ENCODE assay signal across 8 mouse cellular contexts in the genomic region with DNA sequence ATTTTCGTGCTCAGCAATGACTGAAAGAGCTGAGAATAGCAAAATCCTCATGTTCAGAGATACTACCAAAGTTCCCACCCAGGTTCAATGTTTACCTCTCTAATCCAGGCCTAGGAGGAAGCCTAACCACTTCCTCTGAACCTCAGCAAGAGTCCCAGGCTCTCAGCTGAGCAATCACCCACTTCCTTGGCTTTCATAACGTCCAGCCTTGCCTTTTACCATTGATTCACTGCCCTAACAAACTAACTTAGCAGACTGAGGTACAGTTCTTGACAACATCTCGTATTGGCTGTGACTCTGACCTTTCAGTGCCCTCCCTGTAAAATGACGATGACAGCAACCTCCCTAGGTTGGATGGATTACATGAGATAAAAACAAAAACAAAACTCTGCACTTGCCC. TPM values are rescaled to one million over a fixed set of nuclear protein-coding genes. Genes with fewer than 3 reads are reported as not detected.
A peak's percentile ranks its signal among the peaks of the same experiment; 100 is the strongest.
DNase-seq lines count a peak whose midpoint lies in the region; ATAC-seq and TF ChIP-seq lines count a peak whose summit lies in the region.

No protein-coding gene starts in this region.

- H3K4me2 ChIP-seq in forebrain, postnatal 0 days (ENCODE audit: low read depth): peak overlapping the region; percentile 73
- H3K4me2 ChIP-seq in liver, postnatal 0 days (ENCODE audit: low read depth, low read length): peak overlapping the region; percentile 97
- peak overlapping the region; percentile 66 for H3K4me2 ChIP-seq in stomach, postnatal 0 days (replicated peaks; ENCODE audit: low read depth)

- TF ChIP-seq CTCF in gastrocnemius, adult 2 months (IDR thresholded peaks at IDR 0.05): no peak
- TF ChIP-seq CTCF in forebrain, postnatal 0 days (IDR thresholded peaks at IDR 0.05; ENCODE audit: low read depth): no peak
- no peak for TF ChIP-seq CTCF in liver, postnatal 0 days (IDR thresholded peaks at IDR 0.05; ENCODE audit: low read depth)
- TF ChIP-seq CTCF in stomach, postnatal 0 days (IDR thresholded peaks at IDR 0.05; ENCODE audit: low read depth): no peak

- H3K36me3 ChIP-seq in forebrain, postnatal 0 days (ENCODE audit: insufficient read depth): no peaks in the 10 kb centered on the region
- H3K36me3 ChIP-seq in liver, postnatal 0 days (replicated peaks; ENCODE audit: insufficient read depth, low read length): no peaks in the 10 kb centered on the region
- no peaks in the 10 kb centered on the region for H3K36me3 ChIP-seq in stomach, postnatal 0 days (ENCODE audit: control insufficient read depth, insufficient read depth, low read length)

- H3K9me3 ChIP-seq in forebrain, postnatal 0 days (ENCODE audit: low read length): no peaks in the 10 kb centered on the region
- no peaks in the 10 kb centered on the region for H3K9me3 ChIP-seq in liver, postnatal 0 days (ENCODE audit: low read length)
- no peaks in the 10 kb centered on the region for H3K9me3 ChIP-seq in stomach, postnatal 0 days (ENCODE audit: control insufficient read depth, low read length)

- 43% methylated on average over 4 of the region's 4 CpGs for WGBS in forebrain, postnatal 0 days
- WGBS in liver, postnatal 0 days (ENCODE audit: insufficient replicate concordance): 25% methylated on average over 4 of the region's 4 CpGs
- 33% methylated on average over 4 of the region's 4 CpGs for WGBS in stomach, postnatal 0 days

- peak overlapping the region; percentile 90 for H3K4me3 ChIP-seq in gastrocnemius, adult 2 months
- H3K4me3 ChIP-seq in forebrain, postnatal 0 days (ENCODE audit: low read depth, low read length): peak overlapping the region; percentile 95
- H3K4me3 ChIP-seq in liver, postnatal 0 days (ENCODE audit: low read depth, low read length): 0 out of 2 replicates have a peak overlapping the region, but pooled peaks have one; percentile 90
- peak overlapping the region; percentile 97; the same call in 1 of the 2 replicates for H3K4me3 ChIP-seq in stomach, postnatal 0 days (ENCODE audit: low read depth, low read length)

- H3K27ac ChIP-seq in gastrocnemius, adult 2 months: peak overlapping the region; percentile 99
- no peak overlapping the region for H3K27ac ChIP-seq in forebrain, postnatal 0 days (ENCODE audit: low read depth, low read length)
- peak overlapping the region; percentile 93 for H3K27ac ChIP-seq in liver, postnatal 0 days (ENCODE audit: low read depth)
- peak overlapping the region; percentile 61 for H3K27ac ChIP-seq in stomach, postnatal 0 days (replicated peaks)

- DNase-seq in gastrocnemius, adult 2 months: no peak
- no peak for DNase-seq in gastrocnemius, postnatal 4 days (ENCODE audit: low spot score in 2 of 2)
- DNase-seq in CD4-positive helper T cell, adult 2 months (ENCODE audit: low read depth, low spot score): peak; percentile 72
- no peak for DNase-seq in forebrain, postnatal 0 days
- DNase-seq in liver, postnatal 0 days: no peak
- DNase-seq in stomach, postnatal 0 days (ENCODE audit: low spot score): no peak
- DNase-seq in retina, embryonic 14.5 days (ENCODE audit: low spot score): no peak
- DNase-seq in spleen, postnatal 10 days (ENCODE audit: low spot score in 2 of 2): no peak

- intact Hi-C loops in gastrocnemius, adult 2 months (cut with DNase I): no loop called here

- no peak for TF ChIP-seq EP300 in liver, postnatal 0 days (IDR thresholded peaks at IDR 0.05; ENCODE audit: low read depth)
- TF ChIP-seq EP300 in stomach, postnatal 0 days (optimal IDR thresholded peaks at IDR 0.05): no peak

- H3K9ac ChIP-seq in forebrain, postnatal 0 days: 0 out of 2 replicates have a peak overlapping the region, but pooled peaks have one; percentile 14
- H3K9ac ChIP-seq in liver, postnatal 0 days (replicated peaks): no peak overlapping the region
- H3K9ac ChIP-seq in stomach, postnatal 0 days (ENCODE audit: low read length): peak overlapping the region; percentile 31

- no peak for ATAC-seq in forebrain, postnatal 0 days
- ATAC-seq in liver, postnatal 0 days: no peak
- ATAC-seq in stomach, postnatal 0 days (ENCODE audit: low FRiP score, low TSS enrichment): 0 out of 2 replicates have a peak, but pooled peaks have one; percentile 22

- peaks cover 13% of the 10 kb centered on the region for H3K4me1 ChIP-seq in forebrain, postnatal 0 days (ENCODE audit: insufficient read depth)
- H3K4me1 ChIP-seq in liver, postnatal 0 days (ENCODE audit: insufficient read depth): peaks cover 14% of the 10 kb centered on the region
- H3K4me1 ChIP-seq in stomach, postnatal 0 days (replicated peaks; ENCODE audit: control insufficient read depth, insufficient read depth): peaks cover 3% of the 10 kb centered on the region

- no peaks in the 10 kb centered on the region for H3K27me3 ChIP-seq in forebrain, postnatal 0 days (ENCODE audit: insufficient read depth, low read length)
- H3K27me3 ChIP-seq in liver, postnatal 0 days (ENCODE audit: insufficient read depth, low read length): no peaks in the 10 kb centered on the region
- H3K27me3 ChIP-seq in stomach, postnatal 0 days (ENCODE audit: control insufficient read depth, insufficient read depth, low read length): no peaks in the 10 kb centered on the region

RNA-seq across cellular contexts. Expression of gene Clip1, which starts 2.0 kb away (rescaled TPM):
- 100 to 1,000 TPM; 286 to 331 TPM for total RNA-seq in gastrocnemius, adult 2 months (2021)
- 10 to 100 TPM; 79.5 to 94.5 TPM for total RNA-seq in gastrocnemius, postnatal 4 days (2021)
- total RNA-seq in forebrain, postnatal 0 days (2014; rRNA removed): 89.8 and 102 TPM in 2 replicates
- 52.2 and 73.1 TPM in 2 replicates for polyA plus RNA-seq in forebrain, postnatal 0 days (2015; fragmentation: Nextera tagmentation; extraction: Ambion mirVana)
- 10.1 and 12.2 TPM in 2 replicates for polyA plus RNA-seq in liver, postnatal 0 days (2015; fragmentation: Nextera tagmentation; extraction: Ambion mirVana)
- 36.1 and 41.4 TPM in 2 replicates for polyA plus RNA-seq in stomach, postnatal 0 days (2015; fragmentation: Nextera tagmentation; extraction: Ambion mirVana)

RNA-seq across cellular contexts. Expression of gene Zcchc8, which starts 38.5 kb away (rescaled TPM):
- 10 to 100 TPM; 17.1 to 22.0 TPM for total RNA-seq in gastrocnemius, adult 2 months (2021)
- total RNA-seq in gastrocnemius, postnatal 4 days (2021): 10 to 100 TPM; 42.8 to 50.7 TPM
- 25.8 and 32.1 TPM in 2 replicates for total RNA-seq in forebrain, postnatal 0 days (2014; rRNA removed)
- 39.8 and 54.1 TPM in 2 replicates for polyA plus RNA-seq in forebrain, postnatal 0 days (2015; fragmentation: Nextera tagmentation; extraction: Ambion mirVana)
- 19.3 and 23.7 TPM in 2 replicates for polyA plus RNA-seq in liver, postnatal 0 days (2015; fragmentation: Nextera tagmentation; extraction: Ambion mirVana)
- 26.1 and 27.3 TPM in 2 replicates for polyA plus RNA-seq in stomach, postnatal 0 days (2015; fragmentation: Nextera tagmentation; extraction: Ambion mirVana)
